Mouse (Mus musculus) midbrain, embryonic 12.5 days (tissue): ENCODE results near the gene Thsd4. TPM values are rescaled to one million over a fixed set of nuclear protein-coding genes. Genes with fewer than 3 reads are reported as not detected.

Experiments
- ATAC-seq: fragments of 200-750 bp; cut with Nextera tagmentation; 2 replicates; pipeline ENCODE4 v1.8.0; 2017; ENCODE audit warnings: low read depth, moderate TSS enrichment, moderate library complexity; ENCODE audit not compliant: low FRiP score
- H3K27ac ChIP-seq: fragments of 300-500 bp; sonication (generic); replicated peaks from 2 replicates; pipeline ENCODE4 v1.5.1; 2016; ENCODE audit warnings: mild to moderate bottlenecking
- H3K27me3 ChIP-seq: fragments of 300-500 bp; sonication (generic); 2 replicates; pipeline ENCODE4 v1.6.1; 2016; ENCODE audit warnings: mild to moderate bottlenecking
- H3K36me3 ChIP-seq: fragments of 300-500 bp; sonication (generic); 2 replicates; pipeline ENCODE4 v1.6.1; 2016
- H3K4me1 ChIP-seq: fragments of 300-500 bp; sonication (generic); 2 replicates; pipeline ENCODE4 v1.6.1; 2016
- H3K4me2 ChIP-seq: fragments of 300-500 bp; sonication (generic); replicated peaks from 2 replicates; pipeline ENCODE4 v1.6.1; 2016; ENCODE audit warnings: mild to moderate bottlenecking, moderate library complexity
- H3K4me3 ChIP-seq: fragments of 300-500 bp; sonication (generic); 2 replicates; pipeline ENCODE4 v1.5.1; 2016; ENCODE audit warnings: mild to moderate bottlenecking
- H3K9ac ChIP-seq: fragments of 300-500 bp; sonication (generic); replicated peaks from 2 replicates; pipeline ENCODE4 v1.6.1; 2016; ENCODE audit warnings: mild to moderate bottlenecking, moderate library complexity
- H3K9me3 ChIP-seq: fragments of 300-500 bp; sonication (generic); 2 replicates; pipeline ENCODE4 v1.6.1; 2016; ENCODE audit warnings: mild to moderate bottlenecking
- WGBS: fragments of 180-500 bp; shearing (Covaris S2); methylation state at CpG from one replicate; pipeline ENCODE4 v1.1.7; 2016; 5-methylcytosine and 5-hydroxymethylcytosine counted together
- polyA plus RNA-seq: library from polyadenylated mRNA; unstranded; fragments of >200 nt; fragmentation: Nextera tagmentation; extraction: Ambion mirVana; gene quantifications from 2 replicates; pipeline ENCODE4 v1.2.1, GENCODE M21; 2016

Thsd4 gene
- polyA plus RNA-seq, 1 experiment from 2014 or later = 12.8 TPM

DNA sequence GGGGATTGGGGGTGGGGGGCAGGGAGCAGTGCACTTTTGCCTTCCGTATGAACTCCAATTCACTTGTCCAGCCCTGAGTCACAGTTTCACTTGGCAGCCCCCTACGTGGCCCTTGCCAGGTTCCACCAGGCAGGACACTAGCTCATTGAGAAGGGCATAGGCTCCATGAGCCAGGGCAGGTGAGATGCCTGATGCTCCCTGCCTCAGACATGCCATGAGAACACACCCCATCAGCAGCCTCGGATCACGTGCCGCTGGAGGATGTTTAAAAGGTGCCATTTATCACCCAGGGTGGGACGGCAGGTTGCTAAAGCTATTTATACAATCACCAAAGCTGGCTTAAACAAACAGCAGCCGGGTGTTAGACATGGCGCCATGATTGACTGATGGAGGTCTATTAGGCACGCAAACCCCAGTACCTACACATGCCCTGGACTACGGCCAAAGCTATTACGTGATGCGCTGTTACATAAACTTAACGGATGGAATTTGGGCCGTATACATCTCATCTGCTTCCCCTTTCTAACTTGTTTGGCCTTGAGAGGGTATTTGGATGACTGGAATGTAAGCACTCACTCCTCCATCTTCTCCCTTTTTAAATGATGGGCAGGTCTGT, 157.6 kb downstream of the Thsd4 start:
- no peaks in the 10 kb centered on the region for H3K27me3 ChIP-seq
- no peak overlapping the region for H3K27ac ChIP-seq
- H3K4me3 ChIP-seq = no peak overlapping the region
- no peak for ATAC-seq
- H3K4me1 ChIP-seq = peaks cover 7% of the 10 kb centered on the region; the same call in 1 of the 2 replicates
- no peaks in the 10 kb centered on the region for H3K36me3 ChIP-seq
- H3K9me3 ChIP-seq = no peaks in the 10 kb centered on the region
- H3K4me2 ChIP-seq = no peak overlapping the region
- no peak overlapping the region for H3K9ac ChIP-seq
- 69% methylated on average over 14 of the region's 14 CpGs for WGBS

DNA sequence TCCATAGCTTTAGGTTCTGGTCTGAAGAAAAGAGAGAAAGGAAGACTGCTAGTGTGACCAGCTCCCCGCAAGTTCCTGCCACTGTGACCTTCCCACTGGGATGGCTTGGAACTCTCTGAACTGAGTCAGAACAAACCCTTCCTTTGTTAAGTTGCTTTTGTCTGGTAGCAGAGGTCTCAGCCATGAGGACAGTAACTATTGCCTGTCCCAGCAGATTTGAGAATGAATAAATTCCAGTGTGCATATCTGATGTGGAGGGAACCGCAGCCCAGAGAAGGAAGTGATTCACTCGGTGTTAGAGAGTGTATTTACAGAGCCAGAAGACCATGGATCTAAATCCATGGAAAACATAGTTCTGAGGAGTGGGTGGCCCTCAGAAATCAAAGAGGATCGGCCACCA, 169.5 kb downstream of the Thsd4 start:
- Histone ChIP-seq H3K36me3 (no peaks in the 10 kb centered on the region), H3K4me2 (no peak overlapping the region), H3K9ac (no peak overlapping the region), H3K4me1 (peaks cover 8% of the 10 kb centered on the region), H3K9me3 (no peaks in the 10 kb centered on the region), H3K27ac (no peak overlapping the region), H3K4me3 (no peak overlapping the region), H3K27me3 (no peaks in the 10 kb centered on the region)
- ATAC-seq = no peak
- WGBS = 88% methylated on average over 4 of the region's 4 CpGs

DNA sequence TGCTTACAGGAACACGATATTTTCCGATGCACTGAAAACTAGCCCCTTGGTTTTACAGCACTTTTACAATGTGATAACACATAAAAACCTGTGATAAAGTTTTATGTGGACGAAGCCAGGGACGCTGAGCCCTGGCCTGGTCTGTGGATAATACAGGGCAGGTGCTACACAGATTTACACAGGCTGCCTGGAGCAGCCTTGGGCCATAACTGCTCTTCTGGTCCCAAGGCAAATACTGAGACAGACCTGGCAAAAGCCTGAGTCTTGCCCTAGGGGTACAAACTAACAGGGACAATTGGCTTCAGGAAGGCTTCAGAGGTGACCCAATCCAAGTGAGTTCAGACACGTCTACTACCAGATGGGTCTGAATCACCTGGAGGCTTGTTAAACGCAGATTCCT, 170.7 kb downstream of the Thsd4 start:
- H3K9me3 ChIP-seq = no peaks in the 10 kb centered on the region
- H3K27me3 ChIP-seq = no peaks in the 10 kb centered on the region
- H3K27ac ChIP-seq = no peak overlapping the region
- H3K4me2 ChIP-seq = no peak overlapping the region
- WGBS = 92% methylated on average over 6 of the region's 6 CpGs
- ATAC-seq = no peak
- no peaks in the 10 kb centered on the region for H3K36me3 ChIP-seq
- no peak overlapping the region for H3K4me3 ChIP-seq
- peaks cover 8% of the 10 kb centered on the region for H3K4me1 ChIP-seq
- H3K9ac ChIP-seq = no peak overlapping the region

DNA sequence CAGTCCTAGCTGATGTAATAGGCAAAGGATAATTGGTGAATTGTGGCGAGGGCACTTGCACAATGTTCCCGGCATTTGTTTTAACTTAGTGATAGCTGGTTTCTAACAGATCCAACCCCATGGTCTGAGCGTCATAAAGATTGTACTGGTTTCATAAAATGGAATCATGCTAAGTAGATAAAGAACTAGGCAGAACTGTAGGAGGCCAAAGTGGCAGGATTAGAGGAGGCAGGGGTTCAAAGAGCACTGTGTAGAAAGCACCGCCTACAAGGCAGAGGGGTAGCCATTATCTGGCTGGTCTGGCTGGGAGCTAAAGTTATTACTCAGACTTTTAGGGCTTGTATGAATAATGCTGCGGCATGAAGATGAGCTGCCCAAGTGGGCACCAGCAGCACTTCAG, 185.7 kb downstream of the Thsd4 start:
- no peak for ATAC-seq
- Histone ChIP-seq H3K9ac (no peak overlapping the region), H3K27ac (no peak overlapping the region), H3K4me1 (no peaks in the 10 kb centered on the region), H3K4me3 (no peak overlapping the region), H3K27me3 (no peaks in the 10 kb centered on the region), H3K9me3 (no peaks in the 10 kb centered on the region), H3K36me3 (no peaks in the 10 kb centered on the region), H3K4me2 (no peak overlapping the region)
- WGBS = 82% methylated on average over 5 of the region's 5 CpGs

DNA sequence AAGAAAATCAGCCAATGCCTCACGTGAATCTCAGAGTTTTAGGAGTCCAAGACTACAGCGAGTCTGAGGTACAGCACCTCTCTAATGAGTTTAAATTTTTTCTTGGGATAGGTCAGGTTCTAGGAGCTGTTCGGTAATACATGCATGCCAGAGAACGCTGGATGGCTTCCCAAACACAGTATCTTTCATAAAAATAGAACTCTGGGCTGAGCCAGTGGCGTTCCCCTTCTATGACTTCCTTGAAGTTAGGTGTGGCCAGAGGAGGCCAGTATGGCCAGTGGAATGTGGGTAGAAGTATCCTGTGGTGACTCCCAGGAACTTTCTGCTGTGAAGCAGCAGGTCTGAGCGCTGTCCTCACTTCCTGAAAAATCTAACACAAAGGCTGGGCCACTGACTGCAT, 186.4 kb downstream of the Thsd4 start:
- whole genome bisulfite sequencing = 91% methylated on average over 6 of the region's 6 CpGs
- Histone ChIP-seq H3K36me3 (no peaks in the 10 kb centered on the region), H3K4me1 (no peaks in the 10 kb centered on the region), H3K4me3 (no peak overlapping the region), H3K27ac (no peak overlapping the region), H3K9ac (no peak overlapping the region), H3K9me3 (no peaks in the 10 kb centered on the region), H3K4me2 (no peak overlapping the region), H3K27me3 (no peaks in the 10 kb centered on the region)
- no peak for ATAC-seq

DNA sequence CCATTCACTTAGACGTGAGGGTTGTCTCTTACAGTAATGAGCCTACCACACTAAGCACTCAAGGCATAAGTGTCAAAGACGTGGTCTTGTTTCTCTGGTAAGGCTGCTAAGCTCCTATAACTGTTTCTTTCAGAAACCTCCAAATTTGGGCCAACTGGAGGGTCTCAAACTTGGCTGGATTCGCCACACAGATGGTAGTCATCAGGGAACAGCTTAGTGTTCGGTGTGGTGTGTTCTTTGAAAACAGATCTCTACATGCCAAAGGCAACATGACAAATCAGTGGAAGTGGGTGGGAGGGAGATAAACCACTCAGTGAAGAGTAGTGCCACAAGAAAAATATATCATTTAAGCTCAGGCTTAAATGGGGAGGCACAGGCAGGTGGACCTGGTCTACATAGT, 191.9 kb downstream of the Thsd4 start:
- no peaks in the 10 kb centered on the region for H3K4me1 ChIP-seq
- WGBS = 84% methylated on average over 4 of the region's 4 CpGs
- no peak for ATAC-seq
- H3K27me3 ChIP-seq = no peaks in the 10 kb centered on the region
- H3K9me3 ChIP-seq = no peaks in the 10 kb centered on the region
- H3K36me3 ChIP-seq = no peaks in the 10 kb centered on the region
- no peak overlapping the region for H3K9ac ChIP-seq
- no peak overlapping the region for H3K4me3 ChIP-seq
- H3K27ac ChIP-seq = no peak overlapping the region
- H3K4me2 ChIP-seq = no peak overlapping the region

DNA sequence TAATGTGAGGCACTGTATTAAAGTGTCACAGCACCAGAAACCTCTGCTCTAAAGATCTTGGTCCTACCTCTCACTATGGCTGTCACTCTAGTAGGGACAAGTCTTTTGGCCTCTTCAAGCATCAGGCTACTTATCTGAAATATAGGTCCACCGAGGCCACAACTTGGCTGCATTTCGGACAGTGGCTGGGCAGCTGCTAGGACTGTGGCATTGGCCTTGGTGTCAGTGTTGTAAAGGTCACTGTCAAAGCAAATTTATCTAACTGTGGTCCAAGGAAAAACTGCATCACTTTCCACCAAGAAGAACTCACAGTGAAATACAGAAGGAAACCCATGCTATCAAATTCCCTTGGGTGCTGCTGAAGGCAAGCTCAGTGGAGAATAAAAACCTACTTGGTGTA, 197.1 kb downstream of the Thsd4 start:
- H3K4me1 ChIP-seq = no peaks in the 10 kb centered on the region
- no peaks in the 10 kb centered on the region for H3K9me3 ChIP-seq
- no peak overlapping the region for H3K27ac ChIP-seq
- no peak overlapping the region for H3K4me3 ChIP-seq
- no peak overlapping the region for H3K4me2 ChIP-seq
- 94% methylated on average over 2 of the region's 2 CpGs for WGBS
- no peak overlapping the region for H3K9ac ChIP-seq
- no peaks in the 10 kb centered on the region for H3K27me3 ChIP-seq
- H3K36me3 ChIP-seq = no peaks in the 10 kb centered on the region
- ATAC-seq = no peak

DNA sequence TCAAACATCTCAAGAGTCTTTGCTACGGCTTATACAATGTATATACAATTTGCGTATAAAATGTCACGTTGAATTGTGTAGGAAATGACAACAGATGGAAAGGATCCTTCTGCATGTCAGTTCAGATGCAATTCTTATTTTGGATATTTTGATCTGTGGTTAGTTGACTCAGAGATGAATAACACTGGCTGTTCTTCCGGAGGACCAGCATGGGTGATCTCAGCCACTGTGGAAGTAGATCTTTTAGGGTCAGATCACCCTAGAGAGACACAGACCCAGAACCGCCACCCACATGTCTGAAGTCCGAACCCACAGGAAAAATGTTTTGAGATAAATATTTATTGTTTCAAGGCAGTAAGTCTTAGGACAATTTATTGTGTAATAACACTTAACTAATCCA, 198.4 kb downstream of the Thsd4 start:
- no peak for ATAC-seq
- 91% methylated on average over 6 of the region's 6 CpGs for WGBS

DNA sequence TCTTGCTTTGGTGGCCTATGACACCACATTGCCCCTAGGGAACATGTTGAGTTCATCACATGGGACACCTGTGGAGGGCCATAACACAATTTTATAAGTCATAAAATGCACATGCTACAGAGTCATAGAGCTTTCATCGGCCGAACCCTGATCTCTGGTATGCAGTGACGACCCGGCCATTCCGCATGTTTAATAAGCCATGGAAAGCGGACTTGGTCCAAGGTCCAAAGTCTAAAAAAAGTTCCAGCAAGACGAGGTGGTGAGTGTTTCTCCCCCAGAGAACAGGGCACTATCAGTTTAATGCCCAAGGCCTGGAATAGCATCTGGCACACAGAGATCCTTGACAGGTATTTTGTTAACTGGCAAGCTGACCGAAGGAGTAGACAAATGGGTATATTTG, 204.6 kb downstream of the Thsd4 start:
- no peak overlapping the region for H3K9ac ChIP-seq
- no peaks in the 10 kb centered on the region for H3K36me3 ChIP-seq
- 94% methylated on average over 8 of the region's 8 CpGs for WGBS
- no peaks in the 10 kb centered on the region for H3K27me3 ChIP-seq
- H3K4me1 ChIP-seq = peaks cover 5% of the 10 kb centered on the region; the same call in 1 of the 2 replicates
- H3K4me3 ChIP-seq = no peak overlapping the region
- no peak overlapping the region for H3K27ac ChIP-seq
- H3K4me2 ChIP-seq = no peak overlapping the region
- ATAC-seq = no peak
- no peaks in the 10 kb centered on the region for H3K9me3 ChIP-seq

More for the DNA sequence above, 198.4 kb downstream of the Thsd4 start:
- no peaks in the 10 kb centered on the region for H3K9me3 ChIP-seq
- H3K36me3 ChIP-seq = no peaks in the 10 kb centered on the region
- H3K27ac ChIP-seq = no peak overlapping the region
- H3K4me1 ChIP-seq = no peaks in the 10 kb centered on the region
- no peak overlapping the region for H3K4me3 ChIP-seq
- no peak overlapping the region for H3K4me2 ChIP-seq
- H3K9ac ChIP-seq = no peak overlapping the region
- H3K27me3 ChIP-seq = no peaks in the 10 kb centered on the region

DNA sequence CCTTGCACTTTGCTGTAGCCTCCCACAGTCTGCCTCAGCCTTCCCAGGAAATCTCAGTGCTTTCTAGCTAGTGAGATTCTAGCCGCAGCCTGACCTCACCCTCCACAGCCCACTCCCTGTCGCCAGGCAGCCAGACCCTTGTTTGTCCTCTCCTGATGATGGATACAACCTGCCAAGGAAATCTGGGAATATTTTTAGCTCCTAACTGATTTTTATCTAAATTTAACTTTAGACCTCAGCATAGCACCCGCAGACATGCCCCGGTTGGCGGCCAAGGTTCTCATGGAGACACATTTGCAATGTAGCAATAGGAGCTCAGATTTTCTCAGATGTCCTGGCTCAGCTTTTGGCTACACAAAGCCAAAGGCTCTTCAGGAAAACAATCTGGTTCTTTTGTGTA, 205.3 kb downstream of the Thsd4 start:
- no peak overlapping the region for H3K4me2 ChIP-seq
- H3K4me1 ChIP-seq = peaks cover 12% of the 10 kb centered on the region
- no peaks in the 10 kb centered on the region for H3K36me3 ChIP-seq
- no peak overlapping the region for H3K4me3 ChIP-seq
- H3K9ac ChIP-seq = no peak overlapping the region
- no peak for ATAC-seq
- H3K27ac ChIP-seq = no peak overlapping the region
- H3K9me3 ChIP-seq = no peaks in the 10 kb centered on the region
- 92% methylated on average over 5 of the region's 5 CpGs for WGBS
- H3K27me3 ChIP-seq = no peaks in the 10 kb centered on the region

DNA sequence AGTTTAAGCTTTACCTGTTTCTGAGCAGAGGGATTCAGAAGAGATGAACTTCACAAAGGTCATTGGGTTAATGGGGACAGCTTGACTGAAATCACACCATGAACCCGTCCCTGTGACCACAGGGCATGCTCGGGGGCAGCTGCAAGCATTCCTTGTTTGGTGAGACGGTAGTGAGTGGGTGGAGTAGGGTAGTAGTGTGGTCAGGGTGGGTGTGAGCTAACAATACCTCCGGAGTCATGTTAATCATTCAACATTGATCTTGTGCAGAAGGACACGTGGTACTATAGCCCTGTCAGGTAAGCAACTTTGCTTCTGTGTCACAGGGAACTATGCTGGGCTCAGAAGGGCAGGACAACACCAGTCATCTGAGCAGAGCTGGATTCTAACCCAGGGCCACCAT, 206.3 kb downstream of the Thsd4 start:
- H3K4me3 ChIP-seq = no peak overlapping the region
- H3K9ac ChIP-seq = no peak overlapping the region
- no peaks in the 10 kb centered on the region for H3K27me3 ChIP-seq
- 77% methylated on average over 5 of the region's 5 CpGs for WGBS
- H3K27ac ChIP-seq = no peak overlapping the region
- H3K4me2 ChIP-seq = no peak overlapping the region
- H3K4me1 ChIP-seq = peaks cover 15% of the 10 kb centered on the region
- H3K36me3 ChIP-seq = no peaks in the 10 kb centered on the region
- no peak for ATAC-seq
- H3K9me3 ChIP-seq = no peaks in the 10 kb centered on the region

DNA sequence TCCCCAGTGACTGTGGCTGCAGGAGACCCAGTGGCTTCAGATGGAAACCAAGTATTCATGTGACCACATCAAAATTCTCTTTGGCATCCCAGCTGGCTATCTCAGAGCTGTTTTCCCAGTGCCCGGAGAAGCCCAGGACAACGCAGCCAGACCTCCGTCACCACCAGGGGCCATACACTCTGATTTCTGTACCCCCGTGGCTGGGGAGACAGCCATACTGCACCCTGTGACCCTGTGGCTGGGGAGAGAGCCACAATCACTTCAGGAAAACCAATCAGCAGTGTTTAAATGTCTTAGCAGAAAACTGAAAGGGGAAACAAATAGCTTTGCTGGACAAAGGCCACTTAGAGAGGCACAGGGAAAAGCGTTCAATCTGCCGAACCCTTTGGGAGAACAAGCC, 208.2 kb downstream of the Thsd4 start:
- 74% methylated on average over 6 of the region's 6 CpGs for WGBS
- H3K4me2 ChIP-seq = no peak overlapping the region
- H3K9ac ChIP-seq = no peak overlapping the region
- no peak for ATAC-seq
- H3K4me1 ChIP-seq = peaks cover 18% of the 10 kb centered on the region
- no peak overlapping the region for H3K27ac ChIP-seq
- no peak overlapping the region for H3K4me3 ChIP-seq
- no peaks in the 10 kb centered on the region for H3K36me3 ChIP-seq
- no peaks in the 10 kb centered on the region for H3K27me3 ChIP-seq
- no peaks in the 10 kb centered on the region for H3K9me3 ChIP-seq

DNA sequence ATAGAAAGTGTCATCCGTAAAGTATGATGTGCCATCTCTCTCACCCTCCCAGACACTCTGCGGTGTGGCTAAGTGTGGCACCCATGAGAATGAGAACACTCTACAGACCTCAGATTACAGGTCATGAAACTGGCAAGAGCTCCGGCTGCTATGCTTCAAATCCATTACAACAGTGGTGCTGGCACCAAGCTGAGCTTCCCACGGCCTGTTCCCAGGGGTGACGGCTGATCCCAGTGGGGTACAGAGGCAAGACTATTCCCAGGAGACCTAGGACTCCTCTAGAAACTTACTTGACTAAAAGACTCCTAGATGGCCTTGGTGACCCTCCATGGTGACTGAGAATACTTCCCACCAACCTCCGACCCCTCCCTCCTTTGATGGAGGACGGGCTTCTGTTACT, 209.2 kb downstream of the Thsd4 start:
- H3K27ac ChIP-seq = no peak overlapping the region
- ATAC-seq = no peak

More for the DNA sequence above, 209.2 kb downstream of the Thsd4 start:
- no peak overlapping the region for H3K4me2 ChIP-seq
- no peaks in the 10 kb centered on the region for H3K36me3 ChIP-seq
- no peaks in the 10 kb centered on the region for H3K27me3 ChIP-seq
- no peak overlapping the region for H3K9ac ChIP-seq
- H3K4me3 ChIP-seq = no peak overlapping the region
- peaks cover 18% of the 10 kb centered on the region for H3K4me1 ChIP-seq
- no peaks in the 10 kb centered on the region for H3K9me3 ChIP-seq
- WGBS = 86% methylated on average over 7 of the region's 7 CpGs
